Mouse (Mus musculus): ENCODE data around the gene Olfr693.
"Not testable (repeated sequence)": the region's sequence is repeated elsewhere in the genome, so short reads cannot be mapped to it uniquely, and the experiment has no call there.

The Olfr693 gene

GRCm38 (mm10) chr7:106680484-106680883 lies at the start of gene Olfr693:
Olfr693 (minus strand) TSS chr7:106680584.
- no peak for DNase-seq

DNA sequence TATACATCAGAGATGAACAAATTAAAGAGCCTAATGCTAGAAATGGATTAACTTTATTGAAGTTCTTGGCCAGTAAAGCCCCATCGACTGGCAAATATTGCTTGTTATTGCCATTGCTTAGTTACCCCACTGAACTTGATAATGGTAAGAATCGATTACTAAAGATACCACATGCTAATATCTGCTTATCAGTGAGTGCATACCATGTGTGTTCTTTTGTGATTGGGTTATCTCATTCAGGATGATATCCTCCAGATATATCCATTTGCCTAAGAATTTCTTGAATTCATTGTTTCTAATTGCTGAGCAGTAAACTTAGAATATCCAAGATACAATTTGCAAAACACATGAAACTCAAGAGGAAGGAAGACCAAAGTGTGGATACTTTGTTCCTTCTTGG lies 45.3 kb upstream of the Olfr693 start:
- not testable (repeated sequence) for DNase-seq

DNA sequence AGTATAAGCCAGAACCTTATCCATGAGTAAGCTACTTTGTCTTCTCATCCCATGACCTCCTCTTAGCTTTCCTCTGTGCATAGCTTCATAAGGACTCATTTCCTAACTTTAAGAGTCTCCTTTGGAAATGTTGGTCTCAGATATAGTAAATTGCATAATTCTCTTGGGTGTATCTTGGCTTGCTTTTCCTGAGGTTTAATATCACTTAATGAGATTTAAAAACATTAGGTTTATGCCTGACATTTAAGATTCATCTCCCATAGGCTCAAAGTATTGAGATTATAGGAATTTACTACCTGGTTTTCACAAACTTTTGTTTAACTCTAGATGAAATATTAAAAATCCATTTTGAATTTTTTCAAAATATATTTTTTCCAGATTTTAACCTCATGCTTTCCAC lies 35.9 kb upstream of the Olfr693 start, which contains the start of gene Olfr695:
TSS of gene Olfr695 (minus strand) at position 101 of the 400 bp plus-strand sequence.
- DNase-seq, result no peak

- no peak for DNase-seq
Measured at GRCm38 (mm10) chr7:106711463-106711862, 31.1 kb upstream of the Olfr693 start.

DNA sequence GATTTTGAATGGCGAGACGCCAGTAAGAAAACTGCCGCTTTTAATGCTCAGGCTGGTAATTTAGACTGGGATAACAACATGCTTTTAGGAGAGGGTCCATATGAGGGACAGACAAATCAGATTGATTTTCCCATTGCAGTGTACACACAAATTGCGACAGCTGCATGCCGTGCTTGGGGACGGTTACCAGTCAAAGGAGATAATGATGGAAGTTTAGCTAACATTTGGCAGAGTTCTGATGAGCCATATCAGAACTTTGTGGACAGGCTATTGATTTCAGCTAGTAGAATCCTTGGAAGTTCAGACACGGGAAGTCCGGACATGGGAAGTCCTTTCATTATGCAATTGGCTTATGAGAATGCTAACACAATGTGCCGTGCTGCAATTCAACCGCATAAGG lies 27.3 kb upstream of the Olfr693 start:
- not testable (repeated sequence) for DNase-seq

GRCm38 (mm10) chr7:106696891-106697290 lies 16.5 kb upstream of the Olfr693 start:
- no peak for DNase-seq

DNA sequence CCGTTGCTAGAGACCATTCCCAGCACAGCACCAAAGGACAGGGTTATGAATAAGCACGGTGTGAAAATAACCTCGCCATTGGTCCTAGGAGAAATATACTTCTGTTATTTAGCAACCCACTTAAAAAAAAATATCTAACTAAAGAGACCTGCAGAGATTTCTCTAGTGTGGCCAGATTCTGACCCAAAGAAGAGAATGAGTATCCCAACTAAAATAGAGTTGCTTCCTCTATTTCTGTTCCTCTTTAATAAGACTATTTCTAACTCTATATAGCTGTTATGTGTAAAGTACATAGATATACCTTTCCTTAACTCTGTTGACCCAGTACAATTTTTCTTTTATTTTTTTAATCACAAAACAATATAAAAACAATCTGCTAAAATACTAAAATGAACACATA lies 12.6 kb upstream of the Olfr693 start:
- DNase-seq, result no peak

DNA sequence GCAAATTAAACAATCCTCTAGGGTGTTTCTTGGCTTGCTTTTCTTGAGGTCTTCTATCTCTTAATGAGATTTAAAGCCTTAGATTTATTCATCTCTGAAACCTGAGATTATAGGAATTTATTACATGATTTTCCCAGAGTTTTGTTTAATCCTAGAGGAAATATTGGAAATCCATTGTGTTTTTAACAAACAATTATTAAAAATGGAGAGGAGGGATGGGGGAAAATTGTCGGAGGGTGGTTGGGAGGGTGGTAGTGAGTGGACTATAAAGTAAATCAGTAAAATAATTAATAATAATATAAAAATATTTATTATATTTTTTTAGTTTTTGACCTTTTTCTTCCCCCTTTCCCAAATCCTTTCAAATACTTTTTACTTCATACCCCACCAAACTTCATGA lies 11.3 kb upstream of the Olfr693 start, which contains the start of gene Olfr694:
TSS of gene Olfr694 (minus strand) at position 101 of the 400 bp plus-strand sequence.
- DNase-seq, result no peak

- DNase-seq, result no peak
Measured at GRCm38 (mm10) chr7:106685382-106685781, 5.0 kb upstream of the Olfr693 start.

DNA sequence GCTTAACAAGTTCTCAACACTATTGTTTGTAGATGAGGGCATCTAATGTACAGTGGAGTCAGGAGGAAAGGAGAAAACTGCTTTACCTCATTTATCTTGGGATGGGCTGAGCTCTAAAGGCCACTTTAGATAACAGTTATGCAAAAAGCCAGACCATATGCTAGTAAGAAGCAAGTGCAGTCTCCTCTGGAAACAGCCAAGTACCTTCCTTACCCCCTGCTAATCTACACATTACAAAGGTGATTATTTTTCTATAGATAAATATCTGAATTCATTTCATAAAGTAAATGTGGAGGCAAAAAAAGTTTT lies 28.1 kb downstream of the Olfr693 start:
- no peak for DNase-seq

GRCm38 (mm10) chr7:106651555-106652343 lies 28.6 kb downstream of the Olfr693 start:
- no peak for DNase-seq

DNA sequence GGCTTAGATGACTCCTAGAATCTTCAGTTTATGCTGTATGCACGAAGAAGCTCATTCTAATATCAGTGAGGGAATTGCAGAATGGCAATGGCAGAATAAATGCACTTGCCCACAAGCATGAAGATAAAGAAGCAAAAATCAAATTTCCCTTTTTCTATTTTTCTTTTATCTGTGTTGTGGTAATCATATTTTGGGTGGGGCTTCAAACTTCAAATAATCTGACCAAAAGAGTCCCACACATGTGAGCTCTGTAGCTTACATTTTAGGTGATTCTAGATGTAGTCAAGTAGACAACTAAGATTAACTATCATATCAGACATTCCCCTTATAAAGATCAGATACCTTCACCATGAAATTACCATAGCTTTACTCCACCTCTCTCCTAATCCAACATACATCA lies 30.6 kb downstream of the Olfr693 start:
- DNase-seq, result no peak

DNA sequence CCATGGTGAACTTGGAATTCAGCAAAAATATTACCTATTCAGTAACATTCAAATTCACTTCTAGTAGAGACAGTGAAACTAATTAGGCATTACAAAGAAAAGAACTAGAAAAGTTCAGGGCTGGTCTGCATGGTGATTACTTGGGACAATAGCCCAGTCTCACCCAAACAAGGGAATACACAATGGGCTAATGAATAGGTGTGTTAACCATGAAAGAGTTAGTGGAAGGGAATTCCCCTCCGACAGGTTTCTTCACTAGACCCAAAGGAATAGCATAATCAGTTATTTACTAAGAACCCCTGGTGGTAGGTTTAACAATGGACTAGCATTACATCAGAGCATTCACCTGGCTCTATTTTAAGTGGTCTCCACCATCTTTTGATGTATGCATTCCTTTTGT lies 35.1 kb downstream of the Olfr693 start:
- no peak for DNase-seq

DNA sequence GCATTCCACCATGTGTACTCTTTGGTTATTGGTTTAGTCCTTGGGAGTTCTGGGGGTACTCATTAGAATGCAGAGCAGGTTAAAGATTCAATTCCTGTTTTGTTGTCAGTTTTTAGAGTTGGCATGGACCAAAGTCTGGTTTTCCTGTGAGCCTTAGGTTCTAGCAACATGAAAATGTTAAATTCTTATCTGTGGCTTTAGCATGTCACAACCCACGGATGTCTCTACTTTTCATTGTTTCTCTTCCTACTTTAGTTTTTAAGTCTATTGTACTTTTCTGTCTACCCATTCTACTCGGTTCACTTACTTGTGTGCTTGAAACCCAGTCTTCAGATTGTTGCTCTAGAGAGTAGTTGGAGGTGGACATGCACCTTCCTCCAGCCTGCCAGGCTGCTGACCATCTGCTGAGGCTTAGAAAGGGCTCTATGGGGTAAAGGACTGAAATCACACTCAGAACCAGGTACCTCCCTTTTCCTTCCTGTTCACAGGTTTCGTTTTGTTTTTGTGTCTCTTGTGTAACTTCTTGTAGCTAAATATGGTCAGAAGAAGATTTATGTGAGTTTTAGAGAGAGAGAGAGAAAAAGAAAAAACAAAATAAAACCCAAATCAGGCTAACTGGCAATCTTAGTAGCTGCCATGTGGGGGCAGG lies 36.0 kb downstream of the Olfr693 start:
- DNase-seq, result no peak

- DNase-seq, result no peak
Measured at GRCm38 (mm10) chr7:106640839-106641238, 39.5 kb downstream of the Olfr693 start.

GRCm38 (mm10) chr7:106635560-106635959 lies 44.8 kb downstream of the Olfr693 start:
- DNase-seq, result no peak
